ENCODE assay signal across 8 mouse cellular contexts in genomic region chr9:113990547-113991248, GRCm38 (mm10). TPM values are rescaled to one million over a fixed set of nuclear protein-coding genes. Genes with fewer than 3 reads are reported as not detected.
DNase-seq lines count a peak whose midpoint lies in the region; ATAC-seq and TF ChIP-seq lines count a peak whose summit lies in the region.

No protein-coding gene starts in this region.

- TF ChIP-seq CTCF in gastrocnemius, adult 2 months (IDR thresholded peaks at IDR 0.05): peak; percentile 99; the same call in 1 of the 2 replicates
- TF ChIP-seq CTCF in hindbrain, postnatal 0 days (IDR thresholded peaks at IDR 0.05; ENCODE audit: low read depth): peak; percentile 94

- peak; percentile 88 for DNase-seq in ZHBTc4 (ENCODE audit: low read depth, low spot score)
- DNase-seq in gastrocnemius, adult 2 months: peak; percentile 88
- peak; percentile 93 for DNase-seq in hindbrain, postnatal 0 days (ENCODE audit: low spot score)
- peak; percentile 85 to 87 for DNase-seq in left cerebral cortex, adult 18-20 months (ENCODE audit: low spot score in 2 of 2)
- peak; percentile 84 to 88 for DNase-seq in right cerebral cortex, postnatal 10 days (ENCODE audit: low spot score in 2 of 2)
- DNase-seq in urinary bladder, postnatal 14 days (ENCODE audit: low spot score): peak; percentile 85

- peak overlapping the region; percentile 55 for H3K4me3 ChIP-seq in gastrocnemius, adult 2 months
- H3K4me3 ChIP-seq in hindbrain, postnatal 0 days (ENCODE audit: low read length): no peak overlapping the region
- H3K4me3 ChIP-seq in megakaryocyte, embryonic 14.5 days (replicated peaks): peak overlapping the region; percentile 85

- H3K36me3 ChIP-seq in hindbrain, postnatal 0 days (ENCODE audit: insufficient read depth, low read length): no peaks in the 10 kb centered on the region; the same call in 1 of the 2 replicates
- H3K36me3 ChIP-seq in megakaryocyte, embryonic 14.5 days (replicated peaks; ENCODE audit: low read length): no peaks in the 10 kb centered on the region

- H3K4me1 ChIP-seq in hindbrain, postnatal 0 days (ENCODE audit: insufficient read depth, low read length): no peaks in the 10 kb centered on the region
- peaks cover 16% of the 10 kb centered on the region for H3K4me1 ChIP-seq in megakaryocyte, embryonic 14.5 days

- no peak overlapping the region for H3K9ac ChIP-seq in hindbrain, postnatal 0 days (replicated peaks; ENCODE audit: low read length)

- ATAC-seq in common myeloid progenitor, adult 5-6 weeks (replicated peaks; ENCODE audit: low read depth, poor library complexity, severe bottlenecking): peak; percentile 97
- ATAC-seq in hindbrain, postnatal 0 days: peak; percentile 86

- no peak overlapping the region for H3K27ac ChIP-seq in gastrocnemius, adult 2 months
- no peak overlapping the region for H3K27ac ChIP-seq in hindbrain, postnatal 0 days

- 28% methylated on average over 18 of the region's 18 CpGs for WGBS in hindbrain, postnatal 0 days

- H3K4me2 ChIP-seq in hindbrain, postnatal 0 days (ENCODE audit: low read depth, low read length): peak overlapping the region; percentile 34; the same call in 1 of the 2 replicates

- H3K9me3 ChIP-seq in hindbrain, postnatal 0 days (ENCODE audit: low read length): no peaks in the 10 kb centered on the region
- no peaks in the 10 kb centered on the region for H3K9me3 ChIP-seq in megakaryocyte, embryonic 14.5 days

- H3K27me3 ChIP-seq in hindbrain, postnatal 0 days (ENCODE audit: insufficient read depth, low read length): no peaks in the 10 kb centered on the region
- peaks cover 13% of the 10 kb centered on the region for H3K27me3 ChIP-seq in megakaryocyte, embryonic 14.5 days (replicated peaks)

- intact Hi-C loops in gastrocnemius, adult 2 months (cut with DNase I): loop anchor here (1.0 kb wide), 1 partner anchor 126 kb away; no protein-coding TSS in a partner anchor

RNA-seq across cellular contexts. Expression of gene Fbxl2, which starts 55.3 kb away (rescaled TPM):
- 0.49 and 0.78 TPM in 2 replicates for total RNA-seq in common myeloid progenitor, adult 5-6 weeks (2017)
- total RNA-seq in gastrocnemius, adult 2 months (2021): 1 to 10 TPM in 1 of 2 experiments, under 1 TPM in 1; 0.43 to 1.1 TPM
- 35.6 and 36.8 TPM in 2 replicates for total RNA-seq in hindbrain, postnatal 0 days (2014; rRNA removed)
- polyA plus RNA-seq in hindbrain, postnatal 0 days (2015; fragmentation: Nextera tagmentation; extraction: Ambion mirVana): 23.2 and 27.4 TPM in 2 replicates
- total RNA-seq in left cerebral cortex, adult 18-20 months (2021): 10 to 100 TPM; 55.3 to 57.6 TPM
- polyA plus RNA-seq in megakaryocyte, embryonic 14.5 days (2012; ENCODE audit: insufficient read depth, low replicate concordance): 0.70 and 1.8 TPM in 2 replicates

RNA-seq across cellular contexts. Expression of gene Ubp1, which starts 60.0 kb away (rescaled TPM):
- total RNA-seq in common myeloid progenitor, adult 5-6 weeks (2017): 67.3 and 75.9 TPM in 2 replicates
- total RNA-seq in gastrocnemius, adult 2 months (2021): 10 to 100 TPM; 19.7 to 20.3 TPM
- 50.5 and 59.3 TPM in 2 replicates for total RNA-seq in hindbrain, postnatal 0 days (2014; rRNA removed)
- 19.8 and 21.1 TPM in 2 replicates for polyA plus RNA-seq in hindbrain, postnatal 0 days (2015; fragmentation: Nextera tagmentation; extraction: Ambion mirVana)
- total RNA-seq in left cerebral cortex, adult 18-20 months (2021): 10 to 100 TPM; 65.0 to 65.2 TPM
- polyA plus RNA-seq in megakaryocyte, embryonic 14.5 days (2012; ENCODE audit: insufficient read depth, low replicate concordance): 10.6 and 19.9 TPM in 2 replicates

Comparison
In these comparisons a context has a peak if more than half of its experiments do, and no peak if none do; other contexts are left out.
1. RNA of gene Fbxl2, which starts 55.3 kb away (total RNA-seq): 55.3 to 57.6 TPM in left cerebral cortex, adult 18-20 months and 35.6 to 36.8 TPM in hindbrain, postnatal 0 days; 0.43 to 1.1 TPM in gastrocnemius, adult 2 months and 0.49 to 0.78 TPM in common myeloid progenitor, adult 5-6 weeks; every median in the first group is over 10 times any median in the second.
2. Peak in every context shown above with its lines, with median percentiles within 50 percentile points of each other: DNase-seq.